Mouse (Mus musculus): ENCODE results near the gene Ccdc177. TPM values are rescaled to one million over a fixed set of nuclear protein-coding genes. Genes with fewer than 3 reads are reported as not detected.
"Not testable (repeated sequence)": the region's sequence is repeated elsewhere in the genome, so short reads cannot be mapped to it uniquely, and the experiment has no call there.

Gene Ccdc177
- total RNA-seq (2021) = under 1 TPM; 0.12 to 0.13 TPM
- long read RNA-seq, experiment 1, partial matches to known transcripts = 0 of 2 reads
- long read RNA-seq, experiment 1, other reads (novel, unspliced or antisense) = 2 of 2 reads
- long read RNA-seq, experiment 2, partial matches to known transcripts = 0 of 1 reads
- long read RNA-seq, experiment 2, other reads (novel, unspliced or antisense) = 1 of 1 reads

DNA sequence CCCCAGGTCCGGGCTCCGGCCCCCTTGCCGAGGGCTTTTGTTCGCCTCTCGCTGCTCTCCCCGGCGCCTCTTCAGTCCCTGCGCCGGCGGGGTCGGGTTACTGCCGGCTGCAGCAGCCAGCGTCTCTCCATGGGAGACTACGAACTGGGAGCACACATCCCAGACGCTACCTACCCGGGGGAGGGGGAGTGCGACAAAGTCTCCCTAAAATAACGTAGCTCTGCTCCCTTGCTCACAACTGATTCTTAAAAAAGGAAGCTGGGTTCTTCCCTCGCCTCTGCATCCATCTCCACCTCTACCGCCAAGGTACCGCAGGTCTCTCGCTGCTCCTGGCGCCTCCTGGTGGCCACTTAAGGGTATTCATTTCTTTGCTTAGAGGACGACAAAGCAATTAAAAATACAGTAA, at the start of gene Ccdc177:
Ccdc177 (minus strand) TSS at position 292 of the 406 bp plus-strand sequence.
- peak; percentile 48 to 78 for DNase-seq (ENCODE audit: low spot score in 2 of 2)

DNA sequence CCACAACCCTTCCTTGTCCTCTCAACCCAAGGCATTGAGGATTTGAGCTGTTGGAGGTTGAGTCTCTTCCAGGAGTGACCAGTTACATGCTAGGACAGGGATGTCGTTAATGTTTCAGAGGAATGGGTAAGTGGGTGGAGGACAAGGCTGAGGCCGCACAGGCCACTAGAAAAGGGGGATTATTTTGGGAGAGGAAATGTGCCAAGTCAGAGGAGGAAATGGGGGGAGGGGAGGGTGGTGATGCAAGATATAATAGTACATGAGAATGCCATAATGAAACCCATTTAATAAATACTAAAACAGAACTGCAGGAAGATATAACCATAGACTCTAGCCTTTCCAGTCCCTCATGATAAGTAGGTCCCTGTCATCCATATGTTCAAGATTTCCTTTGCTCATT, 49.5 kb upstream of the Ccdc177 start:
- no peak for DNase-seq (ENCODE audit: low spot score in 2 of 2)

DNA sequence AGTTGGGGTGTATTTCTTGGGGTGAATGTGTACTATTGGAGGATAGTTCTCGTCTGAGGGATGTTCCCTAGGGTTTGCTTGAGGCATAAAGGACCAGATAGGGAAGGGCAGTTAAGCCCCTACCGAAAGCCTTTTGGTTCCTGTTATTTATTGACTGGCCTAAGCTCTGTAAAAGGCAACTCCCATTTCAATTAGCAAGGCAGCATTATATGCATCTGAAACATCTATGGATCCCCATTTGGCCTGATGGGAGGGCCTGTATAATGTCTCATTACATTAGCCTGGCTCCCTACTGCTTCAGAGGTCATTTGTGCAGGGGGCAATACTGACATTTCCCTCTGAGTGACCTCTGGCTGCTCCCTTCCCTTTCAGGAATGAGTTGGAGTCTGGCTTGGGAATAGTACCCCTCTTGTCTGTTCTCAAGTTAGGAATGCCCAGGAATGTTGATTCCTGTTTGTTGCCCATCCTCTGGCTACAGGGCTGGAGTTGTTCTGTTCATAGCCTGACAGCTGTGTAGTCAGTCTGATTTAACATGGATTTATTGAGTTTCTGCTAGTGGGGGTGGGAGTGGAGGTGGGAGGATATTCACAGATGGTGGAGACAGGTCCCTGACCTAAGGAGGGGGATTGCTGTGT, 47.1 kb upstream of the Ccdc177 start:
- no peak for DNase-seq (ENCODE audit: low spot score in 2 of 2)

DNA sequence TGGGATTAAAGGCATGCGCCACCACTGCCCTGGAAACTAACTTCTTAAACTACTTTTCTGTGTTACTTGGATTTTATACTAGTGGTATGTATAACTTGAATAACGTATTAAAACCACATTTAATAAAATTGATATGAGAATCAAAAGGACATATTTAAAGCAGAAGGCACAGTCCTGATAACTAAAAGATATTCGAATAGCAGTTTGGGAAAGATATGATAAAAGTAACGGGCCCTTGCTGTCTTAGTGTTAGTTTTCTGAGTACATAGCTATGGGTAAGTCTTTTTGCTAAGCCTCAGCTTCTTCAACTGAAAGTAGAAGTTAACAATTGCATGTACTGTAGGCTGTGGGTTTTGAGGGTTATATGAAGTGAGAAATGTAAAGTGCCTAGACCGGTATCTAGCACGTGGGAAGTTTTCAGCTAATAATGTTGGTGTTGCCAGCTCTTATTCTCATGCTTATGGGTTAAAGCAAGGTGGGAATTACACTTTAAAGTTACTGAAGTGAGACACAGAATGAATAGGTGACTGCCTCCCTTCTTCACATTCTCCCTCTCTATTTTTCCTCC, 44.5 kb upstream of the Ccdc177 start:
- no peak for DNase-seq (ENCODE audit: low spot score in 2 of 2)

DNA sequence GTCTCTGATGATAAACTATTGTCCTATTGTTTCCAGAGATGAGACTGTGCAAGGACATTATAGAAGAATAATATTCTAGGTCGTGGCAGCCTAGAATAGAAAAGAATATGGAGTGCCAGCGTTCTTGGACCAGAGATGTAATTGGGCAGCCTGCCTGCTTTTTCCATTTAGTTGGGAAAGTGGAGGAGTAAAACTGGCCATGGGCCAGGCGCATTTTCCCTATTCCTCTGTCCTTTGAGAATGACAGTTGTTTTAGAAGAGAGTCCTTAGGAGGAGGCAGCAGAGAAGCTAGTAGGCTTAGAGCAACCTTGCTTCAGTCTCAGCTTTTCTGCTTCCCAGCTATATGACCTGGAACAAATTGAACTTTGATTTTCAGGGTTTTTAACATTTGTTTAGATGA, 43.4 kb upstream of the Ccdc177 start:
- DNase-seq (ENCODE audit: low spot score in 2 of 2) = peak in 1 of 2 experiments; percentile 58

DNA sequence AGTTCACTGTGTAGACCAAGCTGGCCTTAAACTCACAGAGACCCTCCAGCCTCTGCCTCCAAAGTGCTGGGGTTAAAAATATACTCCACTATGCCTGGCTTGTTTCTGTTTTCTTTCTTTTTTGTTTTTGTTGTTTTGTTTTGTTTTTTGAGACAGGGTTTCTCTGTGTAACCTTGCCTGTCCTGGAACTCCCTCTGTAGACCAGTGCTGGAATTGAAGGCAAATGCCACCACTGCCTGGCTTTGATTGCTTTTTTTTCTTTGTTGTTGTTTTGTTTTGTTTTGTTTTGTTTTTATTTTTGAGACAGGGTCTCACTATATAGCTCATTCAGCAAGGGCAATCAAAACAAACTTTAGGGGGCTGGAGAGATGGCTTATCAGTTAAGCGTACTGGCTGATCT, 41.0 kb upstream of the Ccdc177 start:
- no peak for DNase-seq (ENCODE audit: low spot score in 2 of 2)

DNA sequence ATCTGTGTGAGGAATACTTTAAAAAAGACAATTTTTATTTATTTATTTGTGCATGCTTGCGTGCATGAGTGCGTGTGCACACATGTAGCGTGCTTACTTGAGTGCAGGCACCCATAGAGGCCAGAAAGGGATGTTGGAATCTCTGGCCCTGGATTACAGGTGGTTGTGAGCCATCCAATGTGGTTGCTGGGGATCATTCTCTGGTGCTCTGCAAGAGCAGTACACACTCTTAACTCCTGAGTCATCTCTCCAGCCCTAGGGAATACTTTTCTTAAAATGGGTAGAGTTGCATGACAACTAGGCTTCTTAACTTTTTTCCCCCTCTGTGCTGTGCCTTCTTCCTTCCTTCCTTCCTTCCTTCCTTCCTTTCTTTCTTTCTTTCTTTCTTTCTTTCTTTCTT, 39.7 kb upstream of the Ccdc177 start:
- no peak for DNase-seq (ENCODE audit: low spot score in 2 of 2)

DNA sequence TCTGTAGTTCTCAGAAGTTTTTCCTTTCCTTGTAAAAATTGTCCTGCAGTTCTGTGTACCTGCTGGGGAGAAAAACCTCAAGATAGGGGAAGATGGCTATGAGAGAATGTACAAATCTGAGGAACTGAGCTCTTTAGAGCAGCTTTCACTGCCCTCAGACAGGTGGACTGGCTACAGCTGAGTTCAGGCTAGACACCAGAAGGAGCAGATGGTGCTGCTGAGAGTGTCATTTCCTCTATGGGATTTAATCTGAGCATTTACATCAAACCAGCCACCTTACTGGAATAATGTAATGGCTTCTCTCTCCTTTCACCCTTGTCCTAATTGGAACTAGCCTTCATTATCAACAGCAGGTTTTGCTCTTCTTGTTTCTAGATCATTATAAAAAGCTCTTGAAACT, 37.8 kb upstream of the Ccdc177 start:
- no peak for DNase-seq (ENCODE audit: low spot score in 2 of 2)

DNA sequence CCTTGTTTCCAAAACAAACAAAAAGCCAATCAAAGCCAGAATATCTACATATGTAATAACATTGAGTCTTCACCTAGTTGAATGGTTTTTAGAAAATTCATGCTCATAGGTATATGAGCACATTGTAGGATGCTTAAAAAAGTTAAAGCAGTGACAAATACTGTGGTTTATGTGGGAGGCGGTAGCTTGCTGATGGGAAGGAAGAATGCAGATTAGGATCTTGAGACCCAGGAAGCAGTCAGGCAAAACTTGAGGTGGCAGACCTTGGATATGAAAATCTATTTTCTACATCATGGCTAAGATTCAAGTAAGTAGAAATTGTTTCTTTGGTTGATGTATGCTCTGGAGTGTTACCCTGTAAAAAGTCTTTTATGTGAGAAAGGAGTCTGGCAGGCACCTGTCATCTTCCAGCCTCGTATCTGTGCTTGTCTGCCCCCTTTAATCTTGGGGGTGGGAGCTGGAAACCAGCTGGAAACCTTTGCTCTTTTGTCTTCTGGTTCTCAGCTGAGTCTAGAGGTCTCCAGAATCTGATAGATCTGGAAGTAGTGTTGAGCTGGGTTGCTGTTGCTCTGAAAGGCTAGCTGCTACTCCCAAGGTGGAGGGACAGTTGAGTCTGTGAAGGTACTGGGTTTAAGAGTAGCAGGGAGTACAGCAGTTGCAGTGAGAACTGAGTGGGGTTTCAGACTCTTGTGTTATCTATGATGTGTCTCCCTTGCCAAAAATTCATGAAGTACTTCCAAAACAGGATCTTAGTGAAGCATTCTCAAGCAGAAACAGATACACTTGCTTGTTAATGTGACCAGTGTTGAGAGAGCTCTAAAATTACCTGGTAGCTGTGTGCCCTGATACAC, 34.7 kb upstream of the Ccdc177 start:
- no peak for DNase-seq (ENCODE audit: low spot score in 2 of 2)

DNA sequence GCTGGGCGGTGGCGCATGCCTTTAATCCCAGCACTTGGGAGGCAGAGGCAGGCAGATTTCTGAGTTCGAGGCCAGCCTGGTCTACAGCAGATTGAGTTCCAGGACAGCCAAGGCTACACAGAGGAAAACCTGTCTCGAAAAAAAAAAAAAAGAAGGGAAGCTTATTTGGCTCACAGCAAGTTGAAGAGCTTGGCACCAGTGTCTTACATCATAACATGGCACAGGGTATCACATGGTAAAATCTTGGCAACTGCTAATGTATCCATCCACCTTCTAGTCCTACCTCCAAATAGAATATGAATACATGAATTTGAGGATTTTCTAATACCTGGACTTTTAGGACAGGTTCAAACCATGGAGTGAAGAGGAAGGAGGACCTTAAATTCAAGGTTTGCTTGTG, 34.0 kb upstream of the Ccdc177 start:
- DNase-seq (ENCODE audit: low spot score in 2 of 2) = no peak

DNA sequence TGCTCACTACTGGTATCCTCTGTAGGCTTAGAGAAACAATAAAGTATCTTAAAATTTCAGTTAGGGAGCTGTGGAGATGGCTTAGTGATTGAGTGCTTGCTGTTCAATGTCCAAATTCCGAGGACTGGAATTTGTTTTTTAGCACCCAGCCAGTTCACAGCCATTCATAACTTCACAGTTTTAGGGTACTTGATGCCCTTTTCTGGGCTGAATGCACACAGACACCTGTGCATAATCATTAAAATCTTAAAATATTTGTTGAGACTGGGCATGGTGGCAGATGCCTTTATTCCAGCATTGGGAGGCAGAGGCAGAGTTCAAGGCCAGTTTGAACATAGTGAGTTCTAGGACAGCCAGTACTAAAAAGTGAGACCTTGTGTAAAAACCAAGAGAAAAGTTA, 33.0 kb upstream of the Ccdc177 start:
- no peak for DNase-seq (ENCODE audit: low spot score in 2 of 2)

DNA sequence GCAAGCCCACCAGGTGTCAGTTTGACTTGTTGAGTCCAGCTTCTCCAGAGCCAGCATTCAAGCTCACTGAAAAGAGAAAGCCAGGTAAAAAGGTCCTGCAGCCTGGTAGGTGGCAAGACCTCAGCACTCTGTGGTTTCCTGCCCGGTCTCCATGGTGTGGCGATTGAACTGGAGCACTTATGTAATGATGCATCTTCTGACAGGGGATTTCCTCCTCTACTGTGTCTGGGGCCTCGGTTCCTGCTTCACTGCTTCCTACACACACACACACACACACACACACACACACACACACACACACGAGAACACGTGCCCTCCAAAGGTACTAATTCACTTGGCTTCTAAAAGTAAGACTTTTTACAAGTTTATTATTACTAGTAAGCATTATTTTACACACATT, 32.4 kb upstream of the Ccdc177 start:
- DNase-seq (ENCODE audit: low spot score in 2 of 2) = no peak

DNA sequence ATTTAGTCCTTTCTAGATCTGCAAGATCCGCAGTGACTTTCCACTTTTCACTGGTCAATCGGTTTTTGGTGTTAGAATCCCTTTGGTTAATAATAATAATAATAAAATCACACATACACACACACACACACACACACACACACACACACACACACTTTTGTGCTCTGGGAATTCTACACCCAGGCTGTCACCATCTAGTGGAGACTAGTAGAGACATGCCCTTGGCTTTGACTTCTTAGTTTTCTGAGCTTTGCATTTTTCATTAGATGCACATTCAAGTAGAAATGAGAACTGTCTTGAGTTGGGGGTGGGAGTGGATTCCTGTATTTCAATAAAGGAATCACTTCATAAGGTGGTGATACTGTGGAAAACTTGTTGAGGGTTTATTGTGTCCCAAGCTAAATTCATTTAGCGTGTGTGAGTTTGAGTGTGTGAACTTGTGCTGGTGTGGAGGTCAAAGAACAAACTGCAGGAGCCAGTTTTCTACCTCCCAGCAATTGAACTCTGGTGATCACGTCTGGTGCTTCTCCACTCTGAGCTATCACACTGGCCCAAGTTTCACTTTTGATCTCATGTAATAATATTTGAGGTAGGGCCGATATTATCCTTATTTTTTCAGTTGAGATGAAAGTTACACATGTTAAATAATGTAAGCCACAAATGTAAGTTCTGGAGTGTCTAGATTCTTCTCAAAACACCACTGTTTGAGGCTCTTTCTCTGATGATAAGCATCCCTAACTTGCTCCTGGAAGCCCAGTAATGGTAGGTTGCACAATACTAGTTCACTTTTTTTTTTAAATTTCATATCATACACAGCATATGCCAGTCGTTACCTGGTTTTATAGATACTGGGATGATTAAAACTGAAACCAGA, 31.3 kb upstream of the Ccdc177 start:
- DNase-seq (ENCODE audit: low spot score in 2 of 2) = no peak

DNA sequence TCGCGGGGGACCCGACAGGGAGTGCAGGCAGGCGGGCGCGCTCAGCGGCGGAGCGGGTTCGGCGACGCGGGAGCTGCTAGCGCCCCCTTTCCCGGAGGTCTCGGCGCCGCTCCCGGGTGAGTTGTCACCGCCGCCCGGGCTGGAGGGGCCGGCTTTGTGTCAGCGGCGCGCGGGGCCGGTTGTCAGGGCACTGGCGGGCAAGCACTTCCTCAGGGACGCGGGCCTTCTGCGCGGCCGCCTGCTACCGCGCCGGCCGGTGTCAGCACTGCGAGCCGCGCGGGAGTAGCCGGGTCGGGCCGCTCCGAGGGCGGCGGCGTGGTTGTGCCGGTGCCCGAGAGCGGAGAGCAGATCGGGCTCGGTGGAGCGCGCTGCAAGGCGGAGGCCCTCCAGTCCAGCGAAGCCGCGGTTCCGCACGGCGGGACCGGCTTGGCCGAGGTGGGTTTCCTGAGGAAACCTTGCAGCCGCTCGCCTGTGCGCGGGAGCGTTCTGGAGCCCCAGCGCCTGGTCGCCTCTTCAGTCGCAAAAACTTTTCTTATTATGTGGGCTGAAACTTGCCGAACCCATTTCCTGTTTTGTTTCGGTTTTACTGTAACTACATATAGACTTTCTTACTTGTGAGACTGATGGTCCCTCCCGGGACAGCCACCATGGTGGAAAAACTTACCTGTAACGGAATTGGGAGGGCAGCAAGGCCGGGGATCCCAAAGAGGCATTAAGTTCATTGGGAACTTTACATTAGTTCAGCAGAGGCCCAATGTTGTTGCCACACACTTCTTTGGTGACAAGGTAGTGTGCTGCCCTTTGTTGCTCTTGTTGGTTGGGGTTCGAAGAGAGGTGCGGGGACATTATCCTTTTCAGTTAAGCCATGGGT, 30.4 kb upstream of the Ccdc177 start:
- DNase-seq (ENCODE audit: low spot score in 2 of 2) = peak in 1 of 2 experiments; percentile 32

DNA sequence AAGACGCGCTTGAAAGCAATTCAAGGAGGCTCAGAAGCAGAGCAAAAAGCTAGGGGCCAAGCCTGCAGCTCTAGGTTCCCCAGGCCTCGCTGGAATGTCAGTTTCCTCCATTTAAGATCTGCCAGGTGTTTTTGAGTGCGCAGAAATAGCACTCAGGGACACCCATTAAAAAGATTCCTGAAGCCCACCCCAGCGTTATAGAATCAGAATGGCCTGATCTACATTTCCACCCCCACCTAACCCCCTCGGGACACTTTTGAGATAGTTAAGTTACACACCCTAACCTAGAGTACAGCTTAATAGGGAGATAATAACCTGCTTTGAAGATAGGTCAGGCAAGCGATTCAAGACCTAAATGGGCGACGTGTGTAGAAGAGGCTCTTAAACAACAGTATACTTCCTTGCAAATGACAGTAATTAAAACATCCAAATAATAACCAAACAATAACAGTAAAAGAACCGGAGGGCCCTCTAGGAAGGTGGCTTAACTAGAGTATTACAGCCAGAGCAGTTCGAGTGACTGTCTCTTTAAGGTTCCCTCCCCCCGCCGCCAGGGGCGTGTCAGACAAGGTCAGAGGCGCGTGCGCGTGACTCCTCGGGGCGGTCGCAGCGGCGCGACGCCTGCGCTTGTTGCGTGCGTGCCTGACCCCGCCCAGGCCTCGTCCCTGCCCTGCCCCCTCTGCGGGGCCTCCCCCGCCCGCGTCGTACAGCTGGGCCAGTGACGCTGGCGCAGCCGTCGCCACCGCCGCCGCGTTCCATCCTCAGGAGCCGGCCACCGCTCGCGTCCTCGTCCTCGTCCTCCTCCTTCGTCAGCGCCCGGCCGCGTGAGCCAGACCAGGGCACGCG, 29.6 kb upstream of the Ccdc177 start, which contains the start of gene Susd6:
Susd6 (plus strand) TSS at position 662 of the 846 bp plus-strand sequence.
- peak; percentile 99 for DNase-seq (ENCODE audit: low spot score in 2 of 2)

DNA sequence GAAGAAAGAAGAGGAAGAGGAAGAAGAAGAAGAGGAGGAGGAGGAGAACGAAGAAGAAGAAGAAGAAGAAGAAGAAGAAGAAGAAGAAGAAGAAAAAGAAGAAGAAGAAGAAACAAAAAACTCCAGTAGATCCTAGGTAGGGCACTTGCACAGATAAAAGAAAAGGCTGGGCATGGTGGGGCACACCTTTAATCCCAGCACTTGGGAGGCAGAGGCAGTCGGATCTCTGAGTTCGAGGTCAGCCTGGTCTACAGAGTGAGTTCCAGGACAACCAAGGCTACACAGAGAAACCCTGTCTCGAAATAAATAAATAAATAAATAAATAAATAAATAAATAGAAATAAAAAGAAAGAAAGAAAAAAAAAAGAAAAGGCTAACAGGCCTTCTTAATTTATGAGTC, 28.8 kb upstream of the Ccdc177 start:
- DNase-seq (ENCODE audit: low spot score in 2 of 2) = not testable (repeated sequence)

DNA sequence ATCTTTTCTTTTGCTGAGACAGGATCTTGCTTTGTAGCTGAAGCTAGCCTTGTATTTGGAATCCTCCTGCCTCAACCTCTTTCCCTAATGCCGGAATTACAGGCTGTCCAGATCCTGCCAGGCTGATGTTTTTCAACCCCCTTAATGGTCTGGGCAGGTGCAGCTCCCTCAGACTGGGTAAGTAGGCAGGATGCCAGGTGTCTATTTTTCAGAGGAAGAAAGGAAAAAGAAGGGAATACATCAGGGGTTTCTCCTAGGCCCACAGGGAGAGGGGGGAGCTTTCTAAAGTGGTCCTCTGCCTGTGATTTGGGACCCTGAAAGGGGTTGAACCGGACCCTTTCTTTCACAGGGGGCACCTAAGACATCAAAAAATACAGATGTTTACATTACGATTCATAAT, 27.7 kb upstream of the Ccdc177 start:
- no peak for DNase-seq (ENCODE audit: low spot score in 2 of 2)

DNA sequence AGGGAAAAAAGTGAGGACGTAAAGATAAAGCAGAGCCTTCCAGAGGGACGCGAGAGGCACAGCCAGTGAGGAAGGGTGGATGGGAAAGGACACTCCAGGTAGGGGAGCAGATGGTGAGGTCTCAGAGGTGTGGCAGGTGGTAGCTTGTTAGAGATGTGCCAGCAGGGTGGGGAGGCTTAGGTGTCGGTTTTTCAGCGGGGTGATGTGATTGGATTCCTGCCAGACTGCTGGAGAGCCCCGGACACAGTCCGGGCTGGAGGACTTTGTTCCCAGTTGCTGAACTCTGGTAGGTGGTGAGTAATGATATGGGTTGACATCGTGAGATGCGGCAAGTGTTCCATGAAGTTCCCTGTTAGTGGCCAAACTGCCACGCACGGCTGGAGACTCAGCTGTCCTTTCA, 27.1 kb upstream of the Ccdc177 start:
- no peak for DNase-seq (ENCODE audit: low spot score in 2 of 2)

DNA sequence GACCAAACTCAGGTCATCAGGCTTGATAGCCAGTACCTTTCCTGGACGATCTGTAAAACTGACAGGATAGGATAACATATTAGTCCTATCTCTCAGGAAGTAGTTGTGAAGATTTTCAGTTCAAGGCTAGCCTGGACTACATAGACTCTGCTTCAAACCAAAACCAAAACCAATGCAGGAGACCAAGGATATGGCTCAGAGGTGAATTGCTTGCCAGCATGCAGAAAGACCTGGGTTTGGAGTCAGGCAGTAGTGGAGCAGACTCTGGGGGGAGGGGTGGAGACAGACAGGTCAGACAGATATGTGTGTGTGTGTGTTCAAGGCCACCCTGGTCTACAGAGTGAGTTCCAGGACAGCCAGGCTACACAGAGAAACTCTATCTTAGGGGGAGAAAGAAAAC, 26.1 kb upstream of the Ccdc177 start:
- no peak for DNase-seq (ENCODE audit: low spot score in 2 of 2)

Data from gastrocnemius, postnatal 4 days (tissue).